Mouse (Mus musculus): ENCODE results near the gene Pcyox1.

GRCm38 (mm10) chr6:86426358-86426757, 29.4 kb upstream of the Pcyox1 start, which contains the start of gene Gm44790:
- TF ChIP-seq CTCF (IDR thresholded peaks at IDR 0.05; ENCODE audit: low read depth): no peak
- TF ChIP-seq EP300 (optimal IDR thresholded peaks at IDR 0.05): no peak

Data from stomach, postnatal 0 days (tissue).